Mouse (Mus musculus) midbrain, embryonic 13.5 days (tissue): Measurements from ENCODE around the gene Ksr1. TPM values are rescaled to one million over a fixed set of nuclear protein-coding genes. Genes with fewer than 3 reads are reported as not detected.

ENCODE experiments used
- ATAC-seq: fragments of 200-750 bp; cut with Nextera tagmentation; 2 replicates; pipeline ENCODE4 v1.8.0; 2017; ENCODE audit warnings: mild to moderate bottlenecking, moderate TSS enrichment, moderate library complexity
- H3K27ac ChIP-seq: fragments of 300-500 bp; sonication (generic); 2 replicates; pipeline ENCODE4 v1.5.1; 2015; ENCODE audit warnings: inconsistent platforms, mild to moderate bottlenecking, moderate library complexity
- H3K27me3 ChIP-seq: fragments of 300-500 bp; sonication (generic); 2 replicates; pipeline ENCODE4 v1.6.1; 2015; ENCODE audit warnings: mild to moderate bottlenecking, inconsistent platforms
- H3K36me3 ChIP-seq: fragments of 300-500 bp; sonication (generic); 2 replicates; pipeline ENCODE4 v1.6.1; 2015; ENCODE audit warnings: mild to moderate bottlenecking, inconsistent platforms
- H3K4me1 ChIP-seq: fragments of 300-500 bp; sonication (generic); replicated peaks from 2 replicates; pipeline ENCODE4 v1.6.1; 2015; ENCODE audit warnings: inconsistent platforms
- H3K4me2 ChIP-seq: fragments of 300-500 bp; sonication (generic); replicated peaks from 2 replicates; pipeline ENCODE4 v1.6.1; 2015; ENCODE audit warnings: moderate library complexity, mild to moderate bottlenecking, inconsistent platforms
- H3K4me3 ChIP-seq: fragments of 300-500 bp; sonication (generic); replicated peaks from 2 replicates; pipeline ENCODE4 v1.5.1; 2015; ENCODE audit warnings: mild to moderate bottlenecking, inconsistent platforms
- H3K9ac ChIP-seq: fragments of 300-500 bp; sonication (generic); replicated peaks from 2 replicates; pipeline ENCODE4 v1.6.1; 2015; ENCODE audit warnings: mild to moderate bottlenecking, inconsistent platforms
- H3K9me3 ChIP-seq: fragments of 300-500 bp; sonication (generic); 2 replicates; pipeline ENCODE4 v1.6.1; 2016; ENCODE audit warnings: mild to moderate bottlenecking, inconsistent platforms
- WGBS: fragments of 180-500 bp; shearing (Covaris S2); methylation state at CpG from one replicate; pipeline ENCODE4 v1.1.7; 2015; 5-methylcytosine and 5-hydroxymethylcytosine counted together
- polyA plus RNA-seq: library from polyadenylated mRNA; unstranded; fragments of >200 nt; fragmentation: Nextera tagmentation; extraction: Ambion mirVana; gene quantifications from 2 replicates; pipeline ENCODE4 v1.2.1, GENCODE M21; 2015

Ksr1 gene
- polyA plus RNA-seq, 1 experiment from 2014 or later, result 3.7 TPM

- H3K4me3 ChIP-seq, result no peak overlapping the region
- H3K36me3 ChIP-seq, result no peaks in the 10 kb centered on the region
- no peaks in the 10 kb centered on the region for H3K9me3 ChIP-seq
- no peaks in the 10 kb centered on the region for H3K27me3 ChIP-seq
- WGBS, result 85% methylated on average over 7 of the region's 7 CpGs
- no peak overlapping the region for H3K27ac ChIP-seq
- ATAC-seq, result no peak
- H3K4me1 ChIP-seq, result peaks cover 16% of the 10 kb centered on the region
- no peak overlapping the region for H3K9ac ChIP-seq
- no peak overlapping the region for H3K4me2 ChIP-seq
Measured at GRCm38 (mm10) chr11:79071082-79071972, 74.9 kb downstream of the Ksr1 start.

- no peaks in the 10 kb centered on the region for H3K9me3 ChIP-seq
- no peaks in the 10 kb centered on the region for H3K36me3 ChIP-seq
- peaks cover 23% of the 10 kb centered on the region for H3K4me1 ChIP-seq
- H3K27ac ChIP-seq, result peak overlapping the region; percentile 52
- no peaks in the 10 kb centered on the region for H3K27me3 ChIP-seq
- H3K9ac ChIP-seq, result no peak overlapping the region; the same call in 1 of the 2 replicates
- no peak overlapping the region for H3K4me2 ChIP-seq
- 25% methylated on average over 10 of the region's 10 CpGs for WGBS
- ATAC-seq, result peak; percentile 60
- H3K4me3 ChIP-seq, result no peak overlapping the region
Measured at GRCm38 (mm10) chr11:79069453-79070153, 76.6 kb downstream of the Ksr1 start.

- Histone ChIP-seq H3K27ac (no peak overlapping the region), H3K36me3 (no peaks in the 10 kb centered on the region), H3K4me3 (no peak overlapping the region), H3K9me3 (no peaks in the 10 kb centered on the region), H3K9ac (no peak overlapping the region), H3K27me3 (no peaks in the 10 kb centered on the region), H3K4me1 (peaks cover 31% of the 10 kb centered on the region), H3K4me2 (no peak overlapping the region)
- ATAC-seq, result no peak
- WGBS, result 93% methylated on average over 4 of the region's 4 CpGs
Measured at GRCm38 (mm10) chr11:79067172-79067571, 79.0 kb downstream of the Ksr1 start.

GRCm38 (mm10) chr11:79066191-79066530 lies 80.0 kb downstream of the Ksr1 start:
- Histone ChIP-seq H3K9ac (no peak overlapping the region), H3K27ac (no peak overlapping the region), H3K4me3 (no peak overlapping the region), H3K36me3 (no peaks in the 10 kb centered on the region), H3K4me1 (peaks cover 34% of the 10 kb centered on the region), H3K27me3 (no peaks in the 10 kb centered on the region), H3K4me2 (no peak overlapping the region), H3K9me3 (no peaks in the 10 kb centered on the region)
- WGBS, result 93% methylated on average over 2 of the region's 2 CpGs
- ATAC-seq, result no peak

- H3K9me3 ChIP-seq, result no peaks in the 10 kb centered on the region
- H3K4me3 ChIP-seq, result no peak overlapping the region
- no peak overlapping the region for H3K27ac ChIP-seq
- H3K4me2 ChIP-seq, result no peak overlapping the region
- no peaks in the 10 kb centered on the region for H3K36me3 ChIP-seq
- H3K9ac ChIP-seq, result no peak overlapping the region
- WGBS, result 77% methylated on average over 11 of the region's 11 CpGs
- ATAC-seq, result no peak
- no peaks in the 10 kb centered on the region for H3K27me3 ChIP-seq
- peaks cover 34% of the 10 kb centered on the region for H3K4me1 ChIP-seq
Measured at GRCm38 (mm10) chr11:79065463-79066190, 80.6 kb downstream of the Ksr1 start.

- 59% methylated on average over 8 of the region's 8 CpGs for WGBS
- H3K4me2 ChIP-seq, result no peak overlapping the region
- no peak overlapping the region for H3K27ac ChIP-seq
- ATAC-seq, result no peak
- no peak overlapping the region for H3K9ac ChIP-seq
- peaks cover 21% of the 10 kb centered on the region for H3K4me1 ChIP-seq
- no peaks in the 10 kb centered on the region for H3K9me3 ChIP-seq
- no peak overlapping the region for H3K4me3 ChIP-seq
- H3K27me3 ChIP-seq, result no peaks in the 10 kb centered on the region
- no peaks in the 10 kb centered on the region for H3K36me3 ChIP-seq
Measured at GRCm38 (mm10) chr11:79064311-79064710, 81.9 kb downstream of the Ksr1 start.

GRCm38 (mm10) chr11:79063616-79064015 lies 82.6 kb downstream of the Ksr1 start:
- no peak overlapping the region for H3K4me3 ChIP-seq
- 82% methylated on average over 7 of the region's 7 CpGs for WGBS
- H3K9ac ChIP-seq, result no peak overlapping the region
- H3K36me3 ChIP-seq, result no peaks in the 10 kb centered on the region
- peaks cover 18% of the 10 kb centered on the region for H3K4me1 ChIP-seq
- H3K27me3 ChIP-seq, result no peaks in the 10 kb centered on the region
- no peaks in the 10 kb centered on the region for H3K9me3 ChIP-seq
- H3K4me2 ChIP-seq, result no peak overlapping the region
- no peak overlapping the region for H3K27ac ChIP-seq
- no peak for ATAC-seq

GRCm38 (mm10) chr11:79062897-79063296 lies 83.3 kb downstream of the Ksr1 start:
- H3K9ac ChIP-seq, result no peak overlapping the region
- H3K9me3 ChIP-seq, result no peaks in the 10 kb centered on the region
- 91% methylated on average over 5 of the region's 5 CpGs for WGBS

GRCm38 (mm10) chr11:79061839-79062238 lies 84.4 kb downstream of the Ksr1 start:
- ATAC-seq, result no peak
- no peak overlapping the region for H3K4me2 ChIP-seq
- no peaks in the 10 kb centered on the region for H3K27me3 ChIP-seq
- H3K4me3 ChIP-seq, result no peak overlapping the region
- peaks cover 34% of the 10 kb centered on the region for H3K4me1 ChIP-seq
- H3K36me3 ChIP-seq, result no peaks in the 10 kb centered on the region
- no peak overlapping the region for H3K27ac ChIP-seq
- no peak overlapping the region for H3K9ac ChIP-seq
- WGBS, result 47% methylated on average over 7 of the region's 7 CpGs
- no peaks in the 10 kb centered on the region for H3K9me3 ChIP-seq

More at GRCm38 (mm10) chr11:79062897-79063296, 83.3 kb downstream of the Ksr1 start:
- H3K36me3 ChIP-seq, result no peaks in the 10 kb centered on the region
- peaks cover 26% of the 10 kb centered on the region for H3K4me1 ChIP-seq
- no peaks in the 10 kb centered on the region for H3K27me3 ChIP-seq
- no peak overlapping the region for H3K4me3 ChIP-seq
- ATAC-seq, result no peak
- no peak overlapping the region for H3K27ac ChIP-seq
- no peak overlapping the region for H3K4me2 ChIP-seq

- Histone ChIP-seq H3K4me1 (peaks cover 36% of the 10 kb centered on the region), H3K4me3 (no peak overlapping the region), H3K4me2 (no peak overlapping the region), H3K9me3 (no peaks in the 10 kb centered on the region), H3K9ac (no peak overlapping the region), H3K36me3 (no peaks in the 10 kb centered on the region), H3K27me3 (no peaks in the 10 kb centered on the region), H3K27ac (no peak overlapping the region)
- WGBS, result 87% methylated on average over 5 of the region's 5 CpGs
- ATAC-seq, result no peak
Measured at GRCm38 (mm10) chr11:79059850-79060249, 86.4 kb downstream of the Ksr1 start.

GRCm38 (mm10) chr11:79059062-79059461 lies 87.1 kb downstream of the Ksr1 start:
- Histone ChIP-seq H3K27ac (no peak overlapping the region), H3K9me3 (no peaks in the 10 kb centered on the region), H3K27me3 (no peaks in the 10 kb centered on the region), H3K4me3 (no peak overlapping the region), H3K4me2 (no peak overlapping the region), H3K36me3 (no peaks in the 10 kb centered on the region), H3K4me1 (peaks cover 37% of the 10 kb centered on the region), H3K9ac (no peak overlapping the region)
- WGBS, result 96% methylated on average over 4 of the region's 4 CpGs
- ATAC-seq, result no peak

GRCm38 (mm10) chr11:79058610-79059009 lies 87.6 kb downstream of the Ksr1 start:
- WGBS, result 90% methylated on average over 6 of the region's 6 CpGs
- H3K9ac ChIP-seq, result no peak overlapping the region
- no peak for ATAC-seq

More at GRCm38 (mm10) chr11:79058610-79059009, 87.6 kb downstream of the Ksr1 start:
- no peaks in the 10 kb centered on the region for H3K36me3 ChIP-seq
- no peaks in the 10 kb centered on the region for H3K27me3 ChIP-seq
- no peak overlapping the region for H3K4me3 ChIP-seq
- H3K4me2 ChIP-seq, result no peak overlapping the region
- H3K4me1 ChIP-seq, result peaks cover 36% of the 10 kb centered on the region
- no peak overlapping the region for H3K27ac ChIP-seq
- H3K9me3 ChIP-seq, result no peaks in the 10 kb centered on the region
